Mouse (Mus musculus) brain, embryonic 14.5 days (tissue): ENCODE measurements around the gene Aipl1. TPM values are rescaled to one million over a fixed set of nuclear protein-coding genes. Genes with fewer than 3 reads are reported as not detected.
A peak's percentile ranks its signal among the peaks of the same experiment; 100 is the strongest.

Source experiments
- DNase-seq: peaks from one replicate; pipeline ENCODE4 v3.0.0-alpha.2; 2011; ENCODE audit warnings: low read depth
- CTCF ChIP-seq: fragments of 200-500 bp; IDR thresholded peaks from 2 replicates; pipeline ENCODE4 v1.5.1; 2012; ENCODE audit warnings: inconsistent platforms, mild to moderate bottlenecking, moderate library complexity, borderline replicate concordance; ENCODE audit not compliant: insufficient read depth, insufficient read length; ENCODE audit errors: extremely low read depth
- POLR2A ChIP-seq: fragments of 200-500 bp; IDR thresholded peaks from 2 replicates; pipeline ENCODE4 v1.6.1; 2012; ENCODE audit warnings: mild to moderate bottlenecking, inconsistent platforms, borderline replicate concordance; ENCODE audit not compliant: poor library complexity, insufficient read depth, insufficient read length, severe bottlenecking; ENCODE audit errors: extremely low read depth
- polyA plus RNA-seq: library from polyadenylated mRNA; depleted of rRNA; stranded (reverse); fragments of >200 nt; gene quantifications from 2 replicates; pipeline ENCODE4 v1.2.3, GENCODE M21; 2012

Gene Aipl1
- polyA plus RNA-seq, 1 experiment, result 0.38 TPM

GRCm38 (mm10) chr11:72066330-72066729 is 29.0 kb upstream of the Aipl1 start:
- DNase-seq, result peak; percentile 38
- TF ChIP-seq POLR2A (no peak), CTCF (peak; percentile 62)

- TF ChIP-seq CTCF (no peak), POLR2A (no peak)
- peak; percentile 91 for DNase-seq
Measured at GRCm38 (mm10) chr11:72065103-72065502, 27.8 kb upstream of the Aipl1 start.

- DNase-seq, result no peak
- TF ChIP-seq CTCF (no peak), POLR2A (no peak)
Measured at GRCm38 (mm10) chr11:72064414-72064813, 27.1 kb upstream of the Aipl1 start.

GRCm38 (mm10) chr11:72061093-72061620 is 23.8 kb upstream of the Aipl1 start:
- TF ChIP-seq CTCF, result no peak
- no peak for TF ChIP-seq POLR2A
- no peak for DNase-seq

GRCm38 (mm10) chr11:72060416-72060815 is 23.1 kb upstream of the Aipl1 start:
- TF ChIP-seq CTCF (no peak), POLR2A (no peak)
- no peak for DNase-seq

GRCm38 (mm10) chr11:72057166-72057565 is 19.9 kb upstream of the Aipl1 start:
- TF ChIP-seq CTCF, result no peak
- DNase-seq, result no peak

- no peak for DNase-seq
- no peak for TF ChIP-seq CTCF
- no peak for TF ChIP-seq POLR2A
Measured at GRCm38 (mm10) chr11:72055176-72055575, 17.9 kb upstream of the Aipl1 start.

- TF ChIP-seq POLR2A (no peak), CTCF (peak; percentile 80; the same call in 1 of the 2 replicates)
- DNase-seq, result peak; percentile 88
Measured at GRCm38 (mm10) chr11:72052636-72053035, 15.3 kb upstream of the Aipl1 start.

- peak; percentile 53 for DNase-seq
- TF ChIP-seq CTCF (no peak), POLR2A (no peak)
Measured at GRCm38 (mm10) chr11:72052221-72052620, 14.9 kb upstream of the Aipl1 start.

- DNase-seq, result peak; percentile 86
- TF ChIP-seq POLR2A, result peak; percentile 46; the same call in 1 of the 2 replicates
- peak; percentile 57; the same call in 1 of the 2 replicates for TF ChIP-seq CTCF
Measured at GRCm38 (mm10) chr11:72050895-72051858, 13.9 kb upstream of the Aipl1 start.

- TF ChIP-seq POLR2A, result no peak
- no peak for TF ChIP-seq CTCF
- peak; percentile 36 for DNase-seq
Measured at GRCm38 (mm10) chr11:72050168-72050894, 13.0 kb upstream of the Aipl1 start.

GRCm38 (mm10) chr11:72049171-72049759 is 12.0 kb upstream of the Aipl1 start:
- DNase-seq, result no peak
- TF ChIP-seq POLR2A (no peak), CTCF (no peak)
